Mouse (Mus musculus) ES-E14 (cell line): Measurements from ENCODE around the gene Ppp3r1. TPM values are rescaled to one million over a fixed set of nuclear protein-coding genes. Genes with fewer than 3 reads are reported as not detected.

Experiments
- DNase-seq: peaks from one replicate; pipeline ENCODE4 v3.0.0-alpha.2; 2013; ENCODE audit warnings: low read depth, low spot score
- H3K27ac ChIP-seq: 2 replicates; pipeline ENCODE4 v1.5.1; 2012; ENCODE audit warnings: low read depth, mild to moderate bottlenecking, low read length, moderate library complexity, mixed read lengths; ENCODE audit not compliant: poor library complexity, insufficient read depth, severe bottlenecking
- H3K36me3 ChIP-seq: 2 replicates; pipeline ENCODE4 v1.6.1; 2012; ENCODE audit warnings: mild to moderate bottlenecking, low read length, moderate library complexity, mixed read lengths; ENCODE audit not compliant: control insufficient read depth, poor library complexity, insufficient read depth, severe bottlenecking
- H3K4me1 ChIP-seq, 2 experiments: fragments of 150-350 bp in 1 of 2; sonication (generic) in 1 of 2; 2 replicates each; pipeline ENCODE4 v1.6.1; 2012; ENCODE audit warnings: low read length in 2 of 2, mild to moderate bottlenecking in 1 of 2, mixed read lengths in 1 of 2; ENCODE audit not compliant: control insufficient read depth in 2 of 2, insufficient read depth in 2 of 2, poor library complexity in 1 of 2
- H3K4me3 ChIP-seq, 2 experiments: fragments of 150-350 bp in 1 of 2; sonication (generic) in 1 of 2; 2 replicates each; pipeline ENCODE4 v1.5.1; 2012; ENCODE audit warnings: low read length in 2 of 2, low read depth in 1 of 2, mild to moderate bottlenecking in 1 of 2, mixed read lengths in 1 of 2; ENCODE audit not compliant: insufficient read depth in 1 of 2, poor library complexity in 1 of 2, severe bottlenecking in 1 of 2
- H3K9ac ChIP-seq: 2 replicates; pipeline ENCODE4 v1.6.1; 2012; ENCODE audit warnings: low read depth, mild to moderate bottlenecking, low read length, mixed read lengths; ENCODE audit not compliant: poor library complexity, insufficient read depth, severe bottlenecking
- H3K9me3 ChIP-seq: fragments of 150-350 bp; sonication (generic); 2 replicates; pipeline ENCODE4 v1.6.1; 2012; ENCODE audit warnings: low read depth, mild to moderate bottlenecking, low read length; ENCODE audit not compliant: control insufficient read depth, insufficient read depth
- CHD2 ChIP-seq: IDR thresholded peaks from 2 replicates; pipeline ENCODE4 v1.6.1; 2014; ENCODE audit warnings: mild to moderate bottlenecking, low read depth, low read length, inconsistent platforms
- HCFC1 ChIP-seq: IDR thresholded peaks from 2 replicates; pipeline ENCODE4 v1.6.1; 2012; ENCODE audit warnings: low read length, inconsistent platforms, borderline replicate concordance; ENCODE audit not compliant: insufficient read depth
- MAFK ChIP-seq: IDR thresholded peaks from 2 replicates; pipeline ENCODE4 v1.6.1; 2014; ENCODE audit warnings: mild to moderate bottlenecking, low read depth, low read length, inconsistent platforms; ENCODE audit not compliant: insufficient read depth
- ZC3H11A ChIP-seq: IDR thresholded peaks from 2 replicates; pipeline ENCODE4 v1.6.1; 2012; ENCODE audit warnings: low read depth, mild to moderate bottlenecking, inconsistent platforms, low read length, borderline replicate concordance
- ZNF384 ChIP-seq: IDR thresholded peaks from 2 replicates; pipeline ENCODE4 v1.6.1; 2012; ENCODE audit warnings: low read depth, low read length, inconsistent platforms
- in situ Hi-C, 2 experiments: fragments of 600-800 bp; cut with MboI; formaldehyde crosslinking; loops; one replicate each; pipeline ENCODE4 v1.15.1; 2025; ENCODE audit warnings: low sequenced_read_pairs in 2 of 2, inconsistent platforms in 1 of 2; ENCODE audit not compliant: unreplicated experiment in 2 of 2
- total RNA-seq: library from RNA; depleted of rRNA; stranded (reverse); fragments of 300-350 nt; gene quantifications from 2 replicates; pipeline ENCODE4 v1.2.3, GENCODE M21; 2012; rRNA removed

Ppp3r1 gene
- 19.1 and 32.9 TPM in 2 replicates for total RNA-seq

DNA sequence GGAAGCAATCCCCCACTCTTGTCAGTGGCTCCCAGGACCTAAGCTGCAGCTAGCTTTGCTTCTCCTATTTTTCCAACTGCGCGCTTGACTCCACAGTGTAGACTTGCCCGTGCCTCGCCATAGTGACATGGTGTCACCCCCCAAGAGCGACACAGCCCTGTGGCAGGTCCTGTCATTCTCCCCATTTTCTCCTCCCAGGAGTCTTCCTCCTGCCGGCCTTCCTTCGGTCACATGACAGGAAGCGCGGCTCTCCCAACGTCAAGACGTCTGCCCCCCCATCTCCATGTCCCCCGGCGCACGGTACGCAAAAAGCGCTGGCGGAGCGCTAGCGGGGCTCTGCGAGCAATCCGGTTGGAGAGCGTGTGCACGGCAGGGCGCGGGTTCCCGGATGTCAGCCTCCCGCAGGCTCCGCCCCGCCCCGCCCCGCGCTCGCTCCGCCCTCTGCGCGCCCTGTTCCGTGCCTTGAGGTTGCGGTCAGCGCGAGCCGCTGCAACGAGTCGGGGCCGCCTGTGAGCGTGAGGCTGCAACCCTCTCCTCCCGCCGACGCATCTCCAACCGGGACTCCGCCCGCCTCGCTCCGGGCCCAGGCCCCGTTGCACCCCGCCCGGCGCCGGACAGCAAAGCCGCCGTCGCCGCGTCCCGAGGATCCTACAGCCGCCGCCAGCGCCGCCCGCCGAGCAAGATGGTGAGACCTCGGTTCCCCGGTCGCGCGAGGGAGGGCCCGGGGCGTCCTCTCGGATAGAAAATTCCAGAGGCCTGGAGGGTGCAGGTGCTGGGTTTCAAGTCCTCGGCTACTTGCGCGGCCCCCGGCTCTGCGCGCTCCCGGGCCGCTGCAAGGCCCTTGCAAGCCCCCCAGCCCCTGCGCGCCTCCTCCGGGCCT lies at the start of gene Ppp3r1:
TSS of gene Ppp3r1 (plus strand) at position 406 of the 880 bp plus-strand sequence.
- Histone ChIP-seq H3K9me3 (no peaks in the 10 kb centered on the region), H3K4me3 (peak within 1 kb of the TSS; percentile 74 to 82), H3K4me1 (peaks cover 5 to 7% of the 10 kb centered on the region in 2 experiments), H3K9ac (peak within 1 kb of the TSS; percentile 94), H3K36me3 (no peaks in the 10 kb centered on the region), H3K27ac (peak within 1 kb of the TSS; percentile 38)
- in situ Hi-C loops, result no loop called here
- DNase-seq, result peak; percentile 89
- no peak for TF ChIP-seq CHD2
- no peak for TF ChIP-seq HCFC1
- TF ChIP-seq ZC3H11A, result no peak
- no peak for TF ChIP-seq ZNF384
- no peak for TF ChIP-seq MAFK

DNA sequence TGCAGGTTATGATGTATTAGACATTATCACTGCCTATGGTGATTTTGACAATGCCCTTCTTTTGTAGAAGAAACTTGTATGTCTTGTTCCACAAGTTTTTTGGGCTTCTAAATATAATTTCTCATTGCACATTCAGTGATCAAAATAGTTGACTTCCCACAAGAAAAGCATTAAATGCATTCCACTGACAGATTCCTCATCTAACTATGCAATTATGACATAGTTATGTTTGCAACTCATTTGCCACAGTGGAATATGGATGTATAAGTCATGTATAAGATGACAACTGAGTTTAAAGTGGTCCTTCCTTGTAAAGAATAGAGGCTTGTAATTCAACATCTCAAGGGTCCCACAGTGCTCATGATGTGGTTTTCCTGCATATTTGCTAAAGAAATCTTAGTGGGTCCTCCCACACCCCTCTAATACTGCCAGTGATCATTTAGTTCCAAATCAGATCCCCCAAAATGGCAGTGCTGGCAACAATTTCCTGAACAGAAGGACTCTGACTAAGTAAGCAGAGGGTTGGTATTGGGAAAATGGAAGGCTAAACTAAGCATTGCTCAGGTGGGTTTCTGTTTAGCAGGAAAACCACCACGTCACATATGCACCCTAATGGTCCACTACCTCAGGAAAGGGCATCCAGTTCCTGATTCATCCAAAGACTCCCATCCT lies 46.5 kb upstream of the Ppp3r1 start:
- TF ChIP-seq MAFK, result no peak
- no peak for TF ChIP-seq ZNF384
- no peak for TF ChIP-seq CHD2
- no peak for TF ChIP-seq ZC3H11A
- TF ChIP-seq HCFC1, result no peak
- H3K9ac ChIP-seq, result no peak overlapping the region
- H3K36me3 ChIP-seq, result no peaks in the 10 kb centered on the region
- in situ Hi-C loops, result no loop called here
- no peaks in the 10 kb centered on the region for H3K4me1 ChIP-seq
- no peaks in the 10 kb centered on the region for H3K9me3 ChIP-seq
- no peak for DNase-seq
- no peak overlapping the region for H3K27ac ChIP-seq
- no peak overlapping the region for H3K4me3 ChIP-seq

DNA sequence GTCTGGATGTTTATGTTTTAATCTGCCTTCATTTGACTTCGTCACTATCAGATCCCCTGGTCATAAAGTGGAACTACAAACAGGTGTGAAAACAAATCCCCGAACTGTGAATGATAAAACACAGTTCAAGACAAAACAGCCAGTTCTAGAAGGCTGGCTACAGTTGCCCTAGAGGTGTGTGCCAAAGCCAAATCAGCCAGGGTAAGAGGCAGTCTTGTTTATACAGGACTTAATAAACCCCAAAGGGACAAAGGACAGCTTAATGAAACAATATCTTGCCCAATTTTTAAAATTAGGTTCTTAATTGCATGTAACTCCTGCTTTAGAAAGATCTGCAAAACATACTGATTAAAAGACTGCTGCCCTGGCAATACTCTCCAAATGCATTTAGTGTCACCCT lies 32.6 kb upstream of the Ppp3r1 start:
- in situ Hi-C loops, result no loop called here
- H3K4me1 ChIP-seq, result no peaks in the 10 kb centered on the region
- no peak overlapping the region for H3K9ac ChIP-seq
- no peaks in the 10 kb centered on the region for H3K9me3 ChIP-seq
- no peak for TF ChIP-seq CHD2
- TF ChIP-seq MAFK, result no peak
- TF ChIP-seq ZC3H11A, result no peak
- no peak for TF ChIP-seq HCFC1
- TF ChIP-seq ZNF384, result no peak
- H3K4me3 ChIP-seq, result no peak overlapping the region
- no peaks in the 10 kb centered on the region for H3K36me3 ChIP-seq
- H3K27ac ChIP-seq, result no peak overlapping the region
- DNase-seq, result no peak

DNA sequence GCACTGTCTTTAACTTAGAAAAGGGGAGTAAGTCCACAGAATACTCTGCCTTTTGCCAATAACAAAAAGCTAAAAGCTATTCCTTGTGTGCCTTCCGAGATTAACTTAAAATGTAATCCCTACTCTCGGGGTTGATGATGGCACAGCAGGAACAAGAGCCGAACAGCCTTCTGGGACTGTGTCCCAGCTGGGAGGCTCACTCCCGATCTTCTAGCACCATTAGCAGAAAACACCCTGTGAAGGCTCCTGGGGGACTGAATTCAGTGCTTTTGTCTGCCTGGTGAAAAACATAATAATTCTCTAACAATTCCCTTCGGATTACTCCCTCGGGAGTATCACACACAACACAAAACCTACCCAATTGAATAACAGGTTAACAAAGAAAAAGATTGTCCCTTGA lies 23.4 kb upstream of the Ppp3r1 start:
- no peak overlapping the region for H3K4me3 ChIP-seq
- no peak for TF ChIP-seq ZNF384
- TF ChIP-seq ZC3H11A, result no peak
- no peak for TF ChIP-seq MAFK
- no peak for TF ChIP-seq HCFC1
- no peak for TF ChIP-seq CHD2
- H3K36me3 ChIP-seq, result no peaks in the 10 kb centered on the region
- no peak overlapping the region for H3K9ac ChIP-seq
- no peak overlapping the region for H3K27ac ChIP-seq
- no peaks in the 10 kb centered on the region for H3K9me3 ChIP-seq
- no peaks in the 10 kb centered on the region for H3K4me1 ChIP-seq
- no peak for DNase-seq
- in situ Hi-C loops, result no loop called here
